Mouse (Mus musculus) inflammation-experienced regulatory T-cells, adult 6 months (primary cell): ENCODE measurements around the gene Ciz1. TPM values are rescaled to one million over a fixed set of nuclear protein-coding genes. Genes with fewer than 3 reads are reported as not detected.

ENCODE experiments used
- ATAC-seq: one replicate; pipeline ENCODE4 v1.8.0; 2017
- polyA plus RNA-seq, 3 experiments: library from polyadenylated mRNA; unstranded; fragments of 100-300 nt; shearing (Covaris generic); gene quantifications; one replicate each; pipeline ENCODE4 v1.2.1; 2017

Gene Ciz1
- polyA plus RNA-seq, 3 experiments from 2014 or later: 52.5 to 84.8 (median 55.5) TPM

- peak; percentile 93 for ATAC-seq
Observed at GRCm38 (mm10) chr2:32381775-32382223, 29.7 kb downstream of the Ciz1 start, which contains the start of gene 1110008P14Rik. Gene 1110008P14Rik, minus strand, starts transcription at chr2:32381938.

- ATAC-seq: no peak
Observed at GRCm38 (mm10) chr2:32382689-32383088, 30.6 kb downstream of the Ciz1 start.

GRCm38 (mm10) chr2:32387706-32388490 lies 35.8 kb downstream of the Ciz1 start, which contains the start of gene Lcn2:
Gene Lcn2, minus strand, starts transcription at chr2:32388252.
- ATAC-seq: no peak

DNA sequence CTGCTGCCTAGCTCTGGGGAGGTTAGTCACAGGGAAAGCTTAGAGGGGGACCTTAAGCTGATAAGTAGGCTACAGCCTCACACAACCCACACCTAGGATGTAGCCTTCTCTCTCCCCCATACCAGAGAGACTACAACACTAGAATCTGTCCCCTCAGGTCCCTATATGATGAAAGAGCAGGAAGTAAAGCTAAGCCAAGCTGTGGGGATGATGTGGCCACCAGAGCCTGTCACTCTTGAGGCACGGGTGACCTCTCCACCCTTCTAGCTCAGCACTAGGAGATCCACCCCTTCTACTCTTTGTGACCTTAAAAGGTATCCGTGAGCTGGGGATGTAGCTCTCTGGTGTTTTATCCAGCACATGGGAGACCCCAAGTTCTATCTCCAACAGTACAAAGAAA lies 37.0 kb downstream of the Ciz1 start:
- no peak for ATAC-seq

DNA sequence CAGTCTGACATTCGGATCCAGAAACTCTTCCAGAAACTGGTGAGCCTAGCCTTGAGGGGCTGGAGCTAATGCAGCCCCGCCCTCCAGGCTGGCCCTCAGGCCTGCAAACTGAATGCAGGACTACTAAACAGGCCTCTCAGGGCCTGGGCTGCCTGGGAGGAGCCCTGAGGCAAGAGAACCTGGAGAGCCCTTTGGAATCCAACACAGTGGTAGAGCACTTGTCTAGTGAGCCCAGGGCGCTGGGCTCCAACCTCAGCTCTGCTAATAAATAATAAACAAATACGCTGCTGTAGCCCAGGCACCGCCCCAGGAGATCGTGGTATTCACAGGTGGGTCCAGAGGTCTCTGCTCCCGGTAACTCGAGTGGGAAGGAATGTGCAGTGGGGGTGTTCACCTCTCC lies 38.7 kb downstream of the Ciz1 start:
- ATAC-seq: no peak

GRCm38 (mm10) chr2:32392063-32392462 lies 39.9 kb downstream of the Ciz1 start:
- no peak for ATAC-seq

GRCm38 (mm10) chr2:32394973-32395372 lies 42.8 kb downstream of the Ciz1 start:
- ATAC-seq: no peak

- peak; percentile 73 for ATAC-seq
Observed at GRCm38 (mm10) chr2:32395484-32395945, 43.4 kb downstream of the Ciz1 start, which contains the start of gene Ptges2. Gene Ptges2, plus strand, starts transcription at chr2:32395896.

DNA sequence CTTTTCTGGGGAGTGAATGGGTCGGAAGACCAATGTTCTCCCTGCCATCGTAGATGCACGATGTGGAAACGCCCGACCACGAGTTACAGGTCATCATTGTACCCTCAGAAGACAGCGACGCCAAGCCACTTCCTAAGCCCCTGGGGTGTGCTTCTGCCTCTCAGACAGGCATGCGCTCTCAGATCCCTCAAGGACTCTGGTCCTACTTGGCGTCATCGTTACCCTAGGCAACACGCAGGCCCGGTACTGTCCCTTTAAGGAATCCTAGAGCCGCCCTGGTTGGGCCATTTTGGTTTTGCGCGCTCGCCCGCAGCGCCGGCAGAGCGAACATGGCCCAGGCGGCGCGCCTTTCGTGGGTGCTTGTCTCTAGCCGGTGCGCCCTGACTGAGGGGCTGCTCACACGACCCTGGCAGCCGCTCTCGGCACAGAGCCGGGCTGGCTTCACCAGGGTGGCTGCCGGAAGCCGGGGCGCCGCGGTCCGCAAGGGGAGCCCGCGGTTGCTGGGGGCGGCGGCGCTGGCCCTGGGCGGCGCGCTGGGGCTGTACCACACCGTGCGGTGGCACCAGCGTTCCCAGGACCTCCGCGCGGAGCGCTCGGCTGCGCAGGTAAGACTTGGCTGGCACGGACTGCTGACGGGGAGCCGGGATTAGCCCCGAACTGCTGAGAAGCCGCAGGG lies 44.0 kb downstream of the Ciz1 start:
- ATAC-seq: peak; percentile 86

- ATAC-seq: no peak
Observed at GRCm38 (mm10) chr2:32396695-32397094, 44.6 kb downstream of the Ciz1 start.

DNA sequence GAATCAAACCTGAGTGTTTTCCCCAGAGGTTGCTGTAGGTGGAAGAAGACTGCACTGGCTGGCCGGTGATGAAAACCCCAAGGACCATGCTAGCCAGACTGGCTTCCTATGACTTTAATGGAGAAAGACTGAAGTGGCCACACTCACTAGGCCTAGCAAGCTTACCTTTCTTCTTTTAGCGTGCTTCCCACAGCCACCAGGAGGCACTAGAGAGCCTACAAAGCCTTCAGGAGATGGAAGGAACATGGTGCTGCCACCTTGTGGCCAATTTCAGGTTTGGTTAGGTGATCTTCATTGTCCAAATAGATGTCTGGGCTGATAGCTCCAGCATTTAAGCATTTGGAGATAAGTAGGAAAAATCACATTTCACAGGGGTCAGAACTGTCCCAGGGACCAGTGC lies 52.5 kb downstream of the Ciz1 start:
- ATAC-seq: peak; percentile 83

DNA sequence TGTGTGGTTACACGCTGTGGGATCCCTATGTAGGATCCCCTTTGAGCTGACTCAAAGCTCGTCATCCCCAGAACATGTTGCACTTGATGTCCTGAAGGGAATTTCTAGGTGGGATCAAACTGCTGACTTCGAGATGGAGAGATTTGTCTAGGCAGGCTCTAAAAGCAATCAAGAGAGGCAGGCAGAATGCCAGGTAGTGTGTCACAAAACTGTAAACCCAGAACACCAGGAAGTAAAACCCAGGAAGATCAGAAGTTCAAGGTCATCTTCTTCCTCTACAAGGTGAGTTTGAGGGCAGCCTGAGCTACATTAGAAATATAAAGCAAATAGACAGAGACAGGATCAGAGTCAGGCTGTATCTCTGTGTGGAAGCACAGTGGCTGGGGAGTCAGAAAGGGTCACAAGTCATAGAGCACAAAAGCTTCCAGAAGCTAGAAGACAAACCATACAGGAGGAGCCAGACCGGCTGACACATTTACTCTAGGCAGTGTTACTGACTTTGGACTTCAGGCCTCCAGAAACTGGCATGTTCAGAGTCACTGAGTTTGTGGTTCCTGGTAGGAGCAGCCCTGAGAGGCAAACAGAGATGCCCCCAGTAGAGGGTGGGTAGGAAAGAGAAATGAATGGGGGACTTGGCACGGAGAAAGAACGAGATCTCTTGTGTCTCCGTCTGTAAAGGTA lies 55.2 kb downstream of the Ciz1 start:
- no peak for ATAC-seq

GRCm38 (mm10) chr2:32408429-32409424 lies 56.6 kb downstream of the Ciz1 start:
- ATAC-seq: no peak

DNA sequence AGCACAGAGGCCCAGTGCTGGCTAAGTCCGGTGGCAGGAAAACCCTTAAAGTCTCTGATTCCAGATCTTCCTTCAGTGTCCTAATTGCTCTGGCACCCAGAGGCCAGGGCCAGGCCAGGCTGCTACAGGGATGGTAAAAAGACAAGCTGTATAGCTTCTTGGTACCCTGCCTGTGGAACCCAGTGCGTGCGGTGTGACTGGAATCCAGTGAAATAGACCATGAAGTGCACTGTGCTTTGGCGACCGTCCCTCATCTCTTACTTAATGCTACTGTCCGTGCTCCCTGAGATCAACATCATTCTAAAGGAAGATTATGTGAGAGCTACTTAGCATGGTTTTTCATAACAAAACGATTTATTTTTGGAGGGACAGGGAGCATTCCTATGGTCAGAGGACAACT lies 59.3 kb downstream of the Ciz1 start:
- no peak for ATAC-seq

GRCm38 (mm10) chr2:32412742-32413531 lies 60.8 kb downstream of the Ciz1 start:
- ATAC-seq: no peak

DNA sequence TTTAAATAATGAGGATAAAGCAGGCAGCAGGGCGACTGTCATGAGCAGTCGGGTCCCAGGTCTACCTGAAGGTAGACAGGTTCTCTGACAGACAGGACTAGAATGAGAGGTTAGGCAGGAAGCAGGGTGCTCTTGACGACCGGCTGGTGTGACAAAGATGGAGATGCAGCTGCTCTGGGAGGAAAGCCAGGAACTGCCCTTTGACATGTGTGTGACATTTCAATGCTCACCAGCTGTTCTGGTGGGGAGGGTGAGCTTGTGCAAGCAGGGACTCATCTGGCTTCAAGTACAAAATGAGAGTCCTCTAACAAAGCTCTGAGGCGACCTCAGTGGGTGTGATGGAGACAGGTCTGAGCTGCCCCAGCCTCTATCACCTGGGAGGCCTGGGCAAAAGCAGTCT lies 61.8 kb downstream of the Ciz1 start:
- ATAC-seq: no peak

- ATAC-seq: no peak
Observed at GRCm38 (mm10) chr2:32415801-32416200, 63.7 kb downstream of the Ciz1 start.

DNA sequence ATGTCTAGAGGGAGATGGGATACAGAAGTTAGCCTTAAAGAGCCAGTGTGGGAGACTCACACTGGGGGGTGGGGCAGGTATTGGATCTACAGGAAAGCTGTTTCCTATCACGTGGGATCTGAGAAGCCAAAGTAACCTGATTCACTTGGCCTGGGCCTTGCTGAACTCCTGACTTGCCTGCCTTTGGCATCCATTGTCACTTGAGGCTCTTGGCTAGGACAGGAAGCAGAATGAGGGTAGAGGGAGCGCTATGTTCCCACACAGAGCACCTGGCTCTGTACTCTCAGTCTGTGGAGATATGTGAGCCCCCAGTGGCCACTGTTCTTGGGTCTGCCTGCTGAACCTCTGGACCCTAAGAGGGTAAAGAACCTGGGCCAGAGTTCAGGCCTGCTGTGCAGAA lies 64.4 kb downstream of the Ciz1 start:
- no peak for ATAC-seq

GRCm38 (mm10) chr2:32417486-32417885 lies 65.4 kb downstream of the Ciz1 start:
- no peak for ATAC-seq

- ATAC-seq: no peak
Observed at GRCm38 (mm10) chr2:32418430-32419151, 66.5 kb downstream of the Ciz1 start.
